Mouse (Mus musculus): Measurements from ENCODE around the gene Mtnr1a.
"Not testable (repeated sequence)": the region's sequence is repeated elsewhere in the genome, so short reads cannot be mapped to it uniquely, and the experiment has no call there.

Mtnr1a gene

DNA sequence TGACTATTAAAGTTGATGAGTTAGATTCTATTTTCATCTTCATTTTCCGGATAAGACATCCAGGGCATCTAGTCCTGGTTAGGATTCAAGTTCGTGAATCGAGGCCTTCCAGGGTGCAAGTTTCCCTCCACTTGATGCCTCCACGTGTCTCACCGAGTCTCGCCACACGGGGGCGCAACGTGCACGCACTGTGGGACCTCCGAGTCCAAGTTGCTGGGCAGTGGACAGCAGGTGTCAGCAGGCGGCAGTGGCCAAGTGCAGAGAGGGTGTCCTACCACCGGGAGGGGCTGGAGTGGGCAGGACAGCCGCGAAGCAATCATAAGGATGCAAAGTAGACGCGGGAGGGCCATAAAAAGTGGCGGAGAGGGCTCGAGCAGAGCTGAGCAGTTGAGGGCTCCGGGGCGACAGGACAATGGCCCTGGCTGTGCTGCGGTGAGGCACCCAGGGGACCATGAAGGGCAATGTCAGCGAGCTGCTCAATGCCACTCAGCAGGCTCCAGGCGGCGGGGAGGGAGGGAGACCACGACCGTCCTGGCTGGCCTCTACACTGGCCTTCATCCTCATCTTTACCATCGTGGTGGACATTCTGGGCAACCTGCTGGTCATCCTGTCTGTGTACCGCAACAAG is at the start of gene Mtnr1a:
TSS of gene Mtnr1a (plus strand) at position 379 of the 628 bp plus-strand sequence.
- DNase-seq (ENCODE audit: inconsistent ontology term) = peak; percentile 90

GRCm38 (mm10) chr8:45019241-45019640 is 49.7 kb upstream of the Mtnr1a start:
- DNase-seq (ENCODE audit: inconsistent ontology term) = peak; percentile 95

DNA sequence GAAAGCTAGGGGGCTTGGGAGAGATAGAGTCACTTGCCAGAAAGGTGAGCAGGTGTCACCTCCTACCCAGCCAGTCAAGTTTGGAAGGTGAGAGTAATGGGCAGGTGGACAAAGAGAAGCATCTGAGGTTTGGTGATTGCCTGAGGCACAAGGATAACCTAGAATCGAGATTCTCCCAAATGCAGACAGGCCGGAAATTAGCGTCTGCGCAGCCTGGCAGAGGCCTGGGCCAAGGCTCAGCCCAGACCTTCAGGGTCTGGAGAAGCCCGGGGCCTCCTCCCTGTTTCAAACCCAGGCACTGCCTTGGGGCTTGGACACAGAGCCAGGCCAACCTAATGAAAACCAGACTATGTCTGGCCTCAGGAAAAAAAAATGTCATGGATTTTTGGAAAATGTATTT is 47.8 kb upstream of the Mtnr1a start:
- DNase-seq (ENCODE audit: inconsistent ontology term) = no peak

DNA sequence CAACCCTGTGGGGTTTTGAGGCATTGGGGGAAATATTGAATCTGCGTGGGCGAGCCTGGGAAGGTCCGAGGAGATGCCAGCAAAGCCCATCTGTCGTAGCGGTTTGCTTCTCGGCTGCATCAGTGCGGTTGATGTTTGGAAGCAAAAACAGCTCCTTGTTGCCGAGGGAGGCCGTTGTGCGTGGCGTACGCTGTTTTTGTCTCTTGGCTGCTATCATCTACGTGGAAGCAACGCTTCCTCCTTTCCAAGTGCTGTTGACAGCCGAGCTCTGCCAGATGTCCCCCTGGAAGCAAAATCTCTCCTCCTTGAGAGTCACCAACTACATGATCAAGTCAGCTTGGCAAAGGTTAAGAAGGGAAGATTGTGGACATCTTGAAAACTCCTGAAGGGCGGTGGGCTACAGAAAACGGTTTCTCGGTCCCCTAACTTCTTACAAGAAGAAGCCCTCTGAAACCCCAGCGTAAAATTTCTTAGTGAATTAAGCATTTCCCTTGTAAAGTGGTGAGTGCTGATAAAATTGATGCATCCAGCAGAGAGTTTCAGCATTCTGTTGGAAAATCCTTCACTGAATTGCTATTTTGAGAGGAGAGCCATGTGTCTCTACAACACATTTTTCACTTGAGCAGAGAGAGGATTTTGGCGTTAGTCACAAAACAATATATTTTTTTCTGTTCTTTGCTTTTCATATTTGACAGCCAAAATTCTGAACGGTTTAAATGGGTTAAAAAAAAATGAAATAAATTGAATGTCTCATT is 46.8 kb upstream of the Mtnr1a start:
- no peak for DNase-seq (ENCODE audit: inconsistent ontology term)

GRCm38 (mm10) chr8:45028081-45028497 is 40.8 kb upstream of the Mtnr1a start:
- no peak for DNase-seq (ENCODE audit: inconsistent ontology term)

- no peak for DNase-seq (ENCODE audit: inconsistent ontology term)
Measured at GRCm38 (mm10) chr8:45038350-45038749, 30.6 kb upstream of the Mtnr1a start.

DNA sequence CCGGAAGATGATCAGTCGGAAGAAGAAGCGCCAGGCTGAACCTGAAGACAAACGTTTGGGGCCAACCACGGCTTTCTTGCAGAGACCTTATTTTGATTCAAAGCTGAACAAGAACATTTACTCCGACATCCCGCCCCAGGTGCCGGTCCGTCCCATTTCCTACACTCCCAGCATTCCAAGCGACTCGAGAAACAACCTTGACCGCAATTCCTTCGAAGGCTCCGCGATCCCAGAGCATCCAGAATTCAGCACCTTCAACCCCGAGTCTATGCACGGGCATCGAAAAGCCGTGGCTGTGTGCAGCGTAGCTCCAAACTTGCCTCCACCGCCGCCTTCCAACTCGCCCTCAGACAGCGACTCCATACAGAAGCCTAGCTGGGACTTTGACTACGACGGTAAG is 24.8 kb upstream of the Mtnr1a start:
- no peak for DNase-seq (ENCODE audit: inconsistent ontology term)

- peak; percentile 19 for DNase-seq (ENCODE audit: inconsistent ontology term)
Measured at GRCm38 (mm10) chr8:45050451-45050850, 18.5 kb upstream of the Mtnr1a start.

GRCm38 (mm10) chr8:45051236-45051635 is 17.7 kb upstream of the Mtnr1a start:
- DNase-seq (ENCODE audit: inconsistent ontology term) = no peak

DNA sequence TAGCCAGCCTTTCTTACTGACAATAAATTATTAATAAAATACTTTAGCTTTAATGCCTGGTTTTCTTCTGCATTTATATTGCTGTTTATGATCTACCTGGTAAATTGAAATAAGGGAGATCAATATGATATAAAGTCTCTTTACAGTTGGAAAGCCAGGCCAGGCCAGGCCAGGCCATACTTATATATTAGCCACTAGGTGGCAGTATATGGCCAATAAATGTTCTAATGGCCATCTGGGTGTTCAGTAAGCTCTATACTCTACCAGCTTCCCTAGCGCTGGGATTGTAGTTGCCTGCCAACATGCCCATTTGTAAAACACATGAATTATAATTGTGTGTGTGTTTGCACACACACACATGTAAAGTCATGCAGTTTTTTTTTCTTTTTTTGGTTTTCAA is 16.7 kb upstream of the Mtnr1a start:
- no peak for DNase-seq (ENCODE audit: inconsistent ontology term)

DNA sequence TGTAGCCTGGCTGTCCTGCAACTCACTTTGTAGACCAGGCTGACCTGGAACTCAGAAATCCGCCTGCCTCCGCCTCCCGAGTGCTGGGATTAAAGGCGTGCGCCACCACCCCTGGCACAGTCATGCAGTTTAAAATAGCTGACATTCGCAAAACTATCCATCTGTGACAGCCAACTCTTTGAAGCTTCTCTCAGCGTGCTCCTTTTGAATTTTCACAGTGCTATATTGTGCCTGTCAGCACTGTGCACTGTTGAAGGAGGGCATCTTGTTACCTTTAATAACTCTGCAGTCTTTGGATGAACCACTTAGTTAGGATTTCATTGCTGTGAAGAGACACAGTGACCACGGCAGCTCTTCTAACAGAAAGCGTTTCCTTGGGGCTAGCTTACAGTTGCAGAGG is 16.3 kb upstream of the Mtnr1a start:
- no peak for DNase-seq (ENCODE audit: inconsistent ontology term)

DNA sequence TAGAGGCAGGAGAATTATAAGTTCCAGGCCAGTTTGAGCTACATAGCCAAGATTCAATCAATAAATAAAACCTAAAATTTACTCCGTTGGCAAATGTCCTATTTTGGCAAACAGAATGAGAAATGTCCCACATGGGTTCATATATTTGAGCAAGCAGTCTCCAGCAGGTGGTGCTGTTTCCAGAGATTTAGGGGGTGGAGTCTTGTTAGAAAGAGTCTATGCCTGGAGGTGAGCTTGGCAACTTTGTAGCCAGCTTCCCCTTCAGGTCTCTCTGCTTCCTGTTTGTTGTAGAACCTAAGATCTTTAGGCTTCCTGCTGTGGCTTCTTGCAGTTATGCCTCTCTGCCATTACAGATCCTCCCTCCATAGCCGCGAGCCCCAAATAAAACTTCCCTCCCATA is 13.4 kb upstream of the Mtnr1a start:
- no peak for DNase-seq (ENCODE audit: inconsistent ontology term)

- DNase-seq (ENCODE audit: inconsistent ontology term) = no peak
Measured at GRCm38 (mm10) chr8:45056810-45057209, 12.1 kb upstream of the Mtnr1a start.

GRCm38 (mm10) chr8:45060083-45060482 is 8.9 kb upstream of the Mtnr1a start:
- DNase-seq (ENCODE audit: inconsistent ontology term) = no peak

GRCm38 (mm10) chr8:45062311-45062710 is 6.6 kb upstream of the Mtnr1a start:
- no peak for DNase-seq (ENCODE audit: inconsistent ontology term)

DNA sequence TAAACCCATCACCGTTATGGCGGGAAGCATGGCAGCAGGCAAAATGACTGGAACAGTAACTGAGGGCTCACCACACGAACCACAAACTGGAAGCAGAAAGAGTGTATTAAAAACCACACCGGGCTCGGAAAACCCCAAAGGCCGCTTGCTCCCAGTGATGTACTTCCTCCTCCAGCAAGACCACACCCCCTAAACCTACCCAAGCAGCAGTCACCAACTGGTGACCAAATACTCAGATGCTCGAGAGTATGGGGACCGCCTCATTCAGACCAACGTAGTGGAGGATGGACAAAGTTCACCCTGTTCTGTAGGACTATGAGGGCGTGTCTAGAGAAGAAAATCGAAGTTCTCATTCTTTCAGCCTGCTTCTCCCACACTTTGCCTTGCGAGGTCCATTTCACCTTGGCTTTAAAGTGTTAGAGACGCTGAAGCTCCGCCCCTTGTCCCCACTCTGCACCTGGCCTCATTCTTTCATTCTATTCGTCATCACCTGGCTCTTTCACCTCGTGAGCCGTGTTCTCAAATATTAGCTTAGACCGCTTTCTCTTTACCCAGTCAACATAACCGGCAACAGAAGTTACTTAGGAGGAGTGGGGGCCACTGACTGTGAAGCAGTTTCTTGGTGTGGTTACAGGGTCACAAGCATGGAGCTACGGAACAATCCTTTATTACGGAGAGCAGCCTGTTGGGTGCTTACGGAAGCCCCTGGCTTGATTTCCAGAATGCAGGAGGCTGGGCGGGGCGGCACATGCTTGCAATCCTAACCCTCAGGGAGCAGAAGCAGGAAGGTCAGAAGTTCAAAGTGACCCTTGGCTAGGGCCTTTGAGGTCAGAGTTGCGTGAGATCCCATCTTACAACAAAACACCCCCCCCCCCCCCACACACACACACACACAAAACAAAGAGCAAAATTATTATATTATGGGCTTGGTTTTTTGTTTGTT is 5.7 kb upstream of the Mtnr1a start:
- no peak for DNase-seq (ENCODE audit: inconsistent ontology term)

DNA sequence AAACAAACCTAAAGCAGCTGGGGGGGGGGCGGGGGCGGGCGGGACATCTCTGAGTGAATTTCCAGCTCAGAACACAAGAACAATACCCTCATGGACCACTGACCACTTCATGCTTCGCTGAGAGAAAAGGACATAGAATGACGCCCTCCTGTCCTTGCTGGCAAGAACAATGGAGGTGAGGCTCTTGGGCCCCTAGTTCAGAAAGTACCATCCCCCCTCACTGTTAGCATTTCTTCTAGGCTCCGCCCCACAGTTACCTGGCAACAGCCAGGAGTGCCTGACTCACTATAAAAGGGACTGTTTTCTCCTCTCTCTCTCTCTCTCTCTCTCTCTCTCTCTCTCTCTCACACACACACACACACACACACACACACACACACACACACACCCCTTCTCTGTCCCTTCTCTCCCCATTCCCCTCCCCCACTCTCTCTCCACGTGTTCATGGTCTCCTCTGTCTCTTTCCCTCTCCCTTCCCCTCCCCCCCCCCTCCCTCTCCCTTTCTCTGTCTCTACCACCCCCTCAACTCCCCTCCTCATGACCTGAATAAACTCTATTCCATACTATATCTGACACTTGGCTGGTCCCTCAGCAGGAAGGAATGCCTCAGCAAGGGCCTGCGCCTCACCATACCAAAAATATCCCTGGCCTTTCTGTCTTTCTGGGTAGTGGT is 4.6 kb upstream of the Mtnr1a start:
- DNase-seq (ENCODE audit: inconsistent ontology term) = no peak

DNA sequence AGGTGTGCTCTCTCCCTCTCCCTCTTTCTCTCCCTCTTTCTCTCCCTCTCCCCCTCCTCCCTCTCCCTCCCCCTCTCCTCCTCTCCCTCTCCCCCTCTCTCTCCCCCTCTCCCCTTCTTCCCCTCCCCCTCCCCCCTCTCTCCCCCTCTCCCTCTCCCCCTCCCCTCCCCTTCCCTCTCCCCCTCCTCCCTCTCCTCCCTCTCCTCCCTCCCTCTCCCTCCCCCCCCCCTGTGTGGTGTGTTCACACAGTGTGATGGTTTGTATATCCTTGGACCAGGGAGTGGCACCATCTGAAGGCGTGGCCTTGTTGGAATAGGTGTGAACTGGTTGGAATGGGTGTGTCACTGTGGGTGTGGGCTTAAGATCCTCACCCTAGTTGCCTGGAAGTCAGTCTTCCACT is 3.5 kb upstream of the Mtnr1a start:
- not testable (repeated sequence) for DNase-seq (ENCODE audit: inconsistent ontology term)

- no peak for DNase-seq (ENCODE audit: inconsistent ontology term)
Measured at GRCm38 (mm10) chr8:45070949-45071348, 2.0 kb downstream of the Mtnr1a start.

DNA sequence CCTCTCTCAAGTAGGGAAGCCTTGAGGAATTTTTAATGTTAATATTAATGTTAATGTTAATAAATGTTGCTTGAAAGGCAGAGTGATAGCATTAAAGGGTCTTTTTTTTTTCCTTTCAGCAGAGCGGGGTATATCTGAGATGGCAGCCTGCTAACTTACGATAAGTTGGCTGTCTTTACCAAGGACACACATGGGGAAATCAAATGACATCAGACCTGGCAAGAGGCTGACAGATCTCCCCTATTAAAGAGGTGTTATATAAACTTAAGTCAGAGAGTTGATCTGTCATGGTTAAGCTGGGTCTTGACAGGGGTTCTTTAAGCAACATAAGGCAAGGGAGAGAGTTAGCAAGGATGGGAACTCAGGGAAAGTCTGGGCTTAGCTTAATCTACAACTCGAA is 11.9 kb downstream of the Mtnr1a start:
- no peak for DNase-seq (ENCODE audit: inconsistent ontology term)

DNA sequence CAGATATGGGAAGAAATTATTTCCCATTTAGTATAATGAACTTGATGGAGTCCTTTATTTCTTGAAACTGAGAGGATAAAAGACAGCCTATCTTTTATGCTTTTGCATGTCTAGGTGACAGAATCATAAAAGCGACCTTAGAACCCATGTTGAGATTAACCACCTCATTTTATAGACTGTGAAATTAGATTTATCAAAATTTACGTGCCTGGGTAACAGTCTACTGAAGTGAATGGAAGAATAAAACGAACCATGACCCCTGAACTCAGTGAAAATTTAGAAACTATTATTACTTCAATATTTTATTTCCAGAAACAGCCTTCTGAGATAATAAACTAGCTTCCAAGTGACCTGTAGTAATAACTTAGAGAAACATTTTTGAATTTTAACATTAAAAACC is 24.7 kb downstream of the Mtnr1a start:
- no peak for DNase-seq (ENCODE audit: inconsistent ontology term)
